Mouse (Mus musculus): Measurements from ENCODE around the gene Sparc. TPM values are rescaled to one million over a fixed set of nuclear protein-coding genes. Genes with fewer than 3 reads are reported as not detected.

Sparc gene
- 348 and 407 TPM in 2 replicates for polyA plus RNA-seq (2014; fragmentation: Nextera tagmentation; extraction: Ambion mirVana)

GRCm38 (mm10) chr11:55422978-55423377 is at the start of gene Sparc:
Sparc (minus strand) TSS chr11:55423183.
- no peak for DNase-seq (ENCODE audit: low spot score)
- WGBS, result 100% methylated on average over 1 of the region's 1 CpGs
- no peak within 1 kb of the TSS for H3K4me2 ChIP-seq (ENCODE audit: low read depth, low read length, severe bottlenecking)
- no peak within 1 kb of the TSS for H3K4me3 ChIP-seq (ENCODE audit: low read depth, low read length)
- H3K9me3 ChIP-seq (ENCODE audit: control insufficient read depth, low read length), result no peaks in the 10 kb centered on the region
- peaks cover 27% of the 10 kb centered on the region for H3K4me1 ChIP-seq (replicated peaks; ENCODE audit: control insufficient read depth, insufficient read depth, low read length)
- no peaks in the 10 kb centered on the region for H3K27me3 ChIP-seq (ENCODE audit: control insufficient read depth, insufficient read depth, low read length)
- 0 out of 2 replicates have a peak within 1 kb of the TSS, but pooled peaks have one; percentile 23 for H3K9ac ChIP-seq (ENCODE audit: low read length)
- H3K27ac ChIP-seq (ENCODE audit: low read depth, low read length), result peak within 1 kb of the TSS; percentile 64
- H3K36me3 ChIP-seq (ENCODE audit: control insufficient read depth, insufficient read depth, low read length), result no peaks in the 10 kb centered on the region
- ATAC-seq (replicated peaks; ENCODE audit: low FRiP score), result no peak

DNA sequence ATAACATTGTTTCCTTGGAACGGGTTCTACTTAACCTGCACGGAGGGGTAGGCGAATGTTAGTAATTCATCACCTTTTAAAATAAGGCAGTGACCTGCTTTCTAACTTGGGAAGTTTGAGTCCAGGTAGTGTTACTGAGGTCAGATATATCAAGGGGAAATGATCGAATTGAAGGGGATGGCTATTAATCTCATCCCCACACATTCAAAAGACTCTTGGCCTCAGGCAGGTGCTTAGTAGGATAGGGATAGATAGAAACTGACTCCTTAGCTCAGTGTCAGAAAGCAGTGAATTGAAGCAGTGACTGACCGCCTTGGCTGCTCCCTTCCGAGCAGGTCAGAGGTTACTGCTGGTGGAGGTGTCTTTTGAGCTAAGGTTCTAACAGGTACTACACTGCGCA is 48.5 kb upstream of the Sparc start:
- Histone ChIP-seq H3K4me3 (ENCODE audit: low read depth, low read length) (peak overlapping the region; percentile 97; the same call in 1 of the 2 replicates), H3K36me3 (ENCODE audit: control insufficient read depth, insufficient read depth, low read length) (peaks cover 4% of the 10 kb centered on the region; the same call in 1 of the 2 replicates)

GRCm38 (mm10) chr11:55470761-55471160 is 47.8 kb upstream of the Sparc start:
- WGBS, result 68% methylated on average over 8 of the region's 8 CpGs
- Histone ChIP-seq H3K9ac (ENCODE audit: low read length) (peak overlapping the region; percentile 98), H3K27ac (ENCODE audit: low read depth, low read length) (no peak overlapping the region), H3K4me3 (ENCODE audit: low read depth, low read length) (peak overlapping the region; percentile 97), H3K4me1 (replicated peaks; ENCODE audit: control insufficient read depth, insufficient read depth, low read length) (peaks cover 13% of the 10 kb centered on the region; the same call in 1 of the 2 replicates), H3K36me3 (ENCODE audit: control insufficient read depth, insufficient read depth, low read length) (peaks cover 4% of the 10 kb centered on the region; the same call in 1 of the 2 replicates), H3K9me3 (ENCODE audit: control insufficient read depth, low read length) (no peaks in the 10 kb centered on the region), H3K4me2 (ENCODE audit: low read depth, low read length, severe bottlenecking) (peak overlapping the region; percentile 74), H3K27me3 (ENCODE audit: control insufficient read depth, insufficient read depth, low read length) (no peaks in the 10 kb centered on the region)
- DNase-seq (ENCODE audit: low spot score), result no peak
- no peak for ATAC-seq (replicated peaks; ENCODE audit: low FRiP score)

More for the DNA sequence above, 48.5 kb upstream of the Sparc start:
- Histone ChIP-seq H3K27ac (ENCODE audit: low read depth, low read length) (no peak overlapping the region), H3K4me2 (ENCODE audit: low read depth, low read length, severe bottlenecking) (peak overlapping the region; percentile 74; the same call in 1 of the 2 replicates), H3K4me1 (replicated peaks; ENCODE audit: control insufficient read depth, insufficient read depth, low read length) (peaks cover 13% of the 10 kb centered on the region; the same call in 1 of the 2 replicates), H3K27me3 (ENCODE audit: control insufficient read depth, insufficient read depth, low read length) (no peaks in the 10 kb centered on the region), H3K9me3 (ENCODE audit: control insufficient read depth, low read length) (no peaks in the 10 kb centered on the region), H3K9ac (ENCODE audit: low read length) (no peak overlapping the region)
- ATAC-seq (replicated peaks; ENCODE audit: low FRiP score) (no peak), DNase-seq (ENCODE audit: low spot score) (no peak)
- 93% methylated on average over 7 of the region's 7 CpGs for WGBS

DNA sequence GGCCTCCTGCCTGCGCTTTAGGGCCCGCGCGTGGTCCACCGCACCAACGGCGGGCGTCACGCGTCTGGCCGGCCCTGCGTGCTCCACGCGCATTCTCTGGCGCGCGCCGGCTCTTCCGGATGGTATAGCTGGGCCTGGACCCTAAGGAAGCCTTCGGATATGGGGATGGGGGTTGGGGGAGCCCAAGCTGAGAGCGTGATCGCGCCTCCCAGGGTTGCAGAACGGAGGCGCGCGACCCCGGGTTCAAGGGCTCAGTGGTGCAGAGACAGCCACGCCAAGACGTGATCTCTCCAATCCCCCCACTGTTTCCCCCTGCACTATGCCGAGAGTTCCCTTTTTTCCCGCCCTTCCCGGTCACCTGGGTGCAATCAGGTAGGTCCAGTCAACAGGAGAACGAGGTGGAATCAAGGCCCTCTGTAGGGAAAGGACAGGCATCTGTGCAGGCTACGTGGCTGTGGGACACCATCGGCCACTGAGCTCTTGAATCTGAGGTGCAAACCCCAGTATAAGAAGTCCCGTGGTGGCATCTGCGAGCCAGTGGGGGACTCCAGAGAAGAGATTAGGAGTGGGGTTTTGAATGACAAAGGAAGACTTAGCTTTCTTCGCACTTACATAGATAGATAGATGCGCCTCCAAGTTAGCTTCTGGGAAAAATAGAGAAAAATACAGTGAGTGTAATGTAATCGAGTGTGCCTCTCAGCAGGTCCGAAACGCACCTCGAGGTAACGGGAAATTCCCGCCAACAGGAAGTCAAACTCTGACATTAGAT is 47.1 kb upstream of the Sparc start:
- ATAC-seq (replicated peaks; ENCODE audit: low FRiP score) (peak; percentile 32), DNase-seq (ENCODE audit: low spot score) (peak; percentile 74)

DNA sequence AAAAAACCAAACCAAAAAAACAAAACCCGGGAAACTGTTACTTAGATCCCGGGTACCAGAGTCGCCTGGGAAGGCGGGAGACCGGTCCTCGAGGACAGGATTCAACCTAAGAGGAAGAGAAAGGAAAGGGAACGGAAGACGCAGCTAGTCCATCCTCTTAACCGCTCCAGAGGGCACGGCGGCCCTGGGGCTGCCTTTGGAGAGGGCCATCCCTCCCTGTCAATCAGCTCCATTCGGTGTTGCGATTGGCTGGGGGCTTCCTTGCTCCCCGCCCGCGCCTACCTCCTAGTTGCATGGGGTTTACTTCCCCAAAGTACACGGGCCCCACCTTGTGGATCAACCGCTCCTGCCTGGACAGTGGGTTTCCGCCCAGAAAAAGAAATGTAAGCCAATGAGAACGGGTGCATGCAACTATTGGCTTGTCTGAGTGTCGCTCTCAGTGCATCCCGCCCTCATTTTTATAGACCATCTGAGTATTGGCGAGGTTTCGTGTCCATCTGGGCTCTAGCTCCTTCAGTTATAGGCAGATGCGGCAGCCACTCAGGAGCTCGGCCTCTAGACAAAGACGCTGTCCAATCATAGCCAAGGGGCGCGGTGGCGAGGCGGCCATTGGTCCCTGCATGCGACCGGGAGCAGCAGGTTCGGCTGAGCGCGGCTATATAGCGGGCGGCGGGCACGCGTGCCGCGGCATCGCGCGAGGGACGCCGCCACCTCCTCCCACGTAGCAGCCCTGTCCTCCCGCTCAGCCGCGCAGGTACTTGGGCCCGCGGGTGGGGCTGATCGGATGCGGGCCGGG is 46.3 kb upstream of the Sparc start, which contains the start of gene G3bp1:
G3bp1 (plus strand) TSS at position 638 of the 796 bp plus-strand sequence.
- peaks cover 2% of the 10 kb centered on the region; the same call in 1 of the 2 replicates for H3K36me3 ChIP-seq (ENCODE audit: control insufficient read depth, insufficient read depth, low read length)
- H3K9ac ChIP-seq (ENCODE audit: low read length), result peak within 1 kb of the TSS; percentile 98
- H3K9me3 ChIP-seq (ENCODE audit: control insufficient read depth, low read length), result no peaks in the 10 kb centered on the region
- peaks cover 13% of the 10 kb centered on the region; the same call in 1 of the 2 replicates for H3K4me1 ChIP-seq (replicated peaks; ENCODE audit: control insufficient read depth, insufficient read depth, low read length)
- peak within 1 kb of the TSS; percentile 82 for H3K27ac ChIP-seq (ENCODE audit: low read depth, low read length)
- H3K4me3 ChIP-seq (ENCODE audit: low read depth, low read length), result peak within 1 kb of the TSS; percentile 97
- under 1% methylated on average over 57 of the region's 57 CpGs for WGBS
- peak within 1 kb of the TSS; percentile 74 for H3K4me2 ChIP-seq (ENCODE audit: low read depth, low read length, severe bottlenecking)
- ATAC-seq (replicated peaks; ENCODE audit: low FRiP score) (peak; percentile 98), DNase-seq (ENCODE audit: low spot score) (peak; percentile 99)
- H3K27me3 ChIP-seq (ENCODE audit: control insufficient read depth, insufficient read depth, low read length), result no peaks in the 10 kb centered on the region

More for the DNA sequence above, 47.1 kb upstream of the Sparc start:
- Histone ChIP-seq H3K27me3 (ENCODE audit: control insufficient read depth, insufficient read depth, low read length) (no peaks in the 10 kb centered on the region), H3K27ac (ENCODE audit: low read depth, low read length) (peak overlapping the region; percentile 82), H3K4me1 (replicated peaks; ENCODE audit: control insufficient read depth, insufficient read depth, low read length) (peaks cover 13% of the 10 kb centered on the region; the same call in 1 of the 2 replicates), H3K4me2 (ENCODE audit: low read depth, low read length, severe bottlenecking) (peak overlapping the region; percentile 74), H3K9me3 (ENCODE audit: control insufficient read depth, low read length) (no peaks in the 10 kb centered on the region), H3K9ac (ENCODE audit: low read length) (peak overlapping the region; percentile 98), H3K4me3 (ENCODE audit: low read depth, low read length) (peak overlapping the region; percentile 97), H3K36me3 (ENCODE audit: control insufficient read depth, insufficient read depth, low read length) (peaks cover 4% of the 10 kb centered on the region; the same call in 1 of the 2 replicates)
- WGBS, result 2% methylated on average over 43 of the region's 46 CpGs

GRCm38 (mm10) chr11:55468611-55469047 is 45.6 kb upstream of the Sparc start:
- no peaks in the 10 kb centered on the region for H3K9me3 ChIP-seq (ENCODE audit: control insufficient read depth, low read length)
- H3K4me3 ChIP-seq (ENCODE audit: low read depth, low read length), result peak overlapping the region; percentile 40
- H3K4me2 ChIP-seq (ENCODE audit: low read depth, low read length, severe bottlenecking), result peak overlapping the region; percentile 65
- H3K4me1 ChIP-seq (replicated peaks; ENCODE audit: control insufficient read depth, insufficient read depth, low read length), result peaks cover 13% of the 10 kb centered on the region; the same call in 1 of the 2 replicates
- 3% methylated on average over 17 of the region's 17 CpGs for WGBS
- DNase-seq (ENCODE audit: low spot score) (peak; percentile 77), ATAC-seq (replicated peaks; ENCODE audit: low FRiP score) (peak; percentile 6)
- no peaks in the 10 kb centered on the region; the same call in 1 of the 2 replicates for H3K36me3 ChIP-seq (ENCODE audit: control insufficient read depth, insufficient read depth, low read length)
- H3K27ac ChIP-seq (ENCODE audit: low read depth, low read length), result peak overlapping the region; percentile 74
- H3K27me3 ChIP-seq (ENCODE audit: control insufficient read depth, insufficient read depth, low read length), result no peaks in the 10 kb centered on the region
- peak overlapping the region; percentile 77 for H3K9ac ChIP-seq (ENCODE audit: low read length)

GRCm38 (mm10) chr11:55468012-55468411 is 45.0 kb upstream of the Sparc start:
- ATAC-seq (replicated peaks; ENCODE audit: low FRiP score), result no peak
- Histone ChIP-seq H3K27ac (ENCODE audit: low read depth, low read length) (peak overlapping the region; percentile 74; the same call in 1 of the 2 replicates), H3K27me3 (ENCODE audit: control insufficient read depth, insufficient read depth, low read length) (no peaks in the 10 kb centered on the region), H3K9ac (ENCODE audit: low read length) (peak overlapping the region; percentile 77), H3K4me3 (ENCODE audit: low read depth, low read length) (peak overlapping the region; percentile 40; the same call in 1 of the 2 replicates), H3K9me3 (ENCODE audit: control insufficient read depth, low read length) (no peaks in the 10 kb centered on the region), H3K36me3 (ENCODE audit: control insufficient read depth, insufficient read depth, low read length) (no peaks in the 10 kb centered on the region; the same call in 1 of the 2 replicates), H3K4me2 (ENCODE audit: low read depth, low read length, severe bottlenecking) (peak overlapping the region; percentile 65; the same call in 1 of the 2 replicates), H3K4me1 (replicated peaks; ENCODE audit: control insufficient read depth, insufficient read depth, low read length) (peaks cover 13% of the 10 kb centered on the region; the same call in 1 of the 2 replicates)
- WGBS, result 75% methylated on average over 10 of the region's 10 CpGs
- DNase-seq (ENCODE audit: low spot score), result no peak

DNA sequence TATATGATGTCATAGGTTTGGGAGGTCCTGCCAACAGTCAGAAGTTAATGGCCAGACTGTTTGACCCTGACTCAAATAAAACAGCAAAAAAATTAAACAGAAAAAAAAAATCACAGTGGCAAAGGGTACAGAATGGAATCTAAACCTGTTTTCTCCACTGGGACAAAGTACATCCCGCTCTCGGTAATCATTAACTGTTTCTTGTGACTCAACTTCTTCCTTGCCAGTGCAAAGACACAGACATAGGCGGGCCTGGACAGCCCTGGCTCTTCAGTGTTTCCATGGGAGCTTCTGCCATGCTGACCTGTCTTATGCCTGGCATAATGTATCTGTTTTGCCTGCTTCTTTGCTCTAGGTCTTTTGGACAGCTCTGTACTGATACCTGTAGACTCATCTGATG is 42.2 kb upstream of the Sparc start:
- H3K27ac ChIP-seq (ENCODE audit: low read depth, low read length), result no peak overlapping the region
- 86% methylated on average over 3 of the region's 3 CpGs for WGBS
- no peaks in the 10 kb centered on the region for H3K36me3 ChIP-seq (ENCODE audit: control insufficient read depth, insufficient read depth, low read length)
- H3K4me2 ChIP-seq (ENCODE audit: low read depth, low read length, severe bottlenecking), result no peak overlapping the region
- no peak for ATAC-seq (replicated peaks; ENCODE audit: low FRiP score)
- no peak for DNase-seq (ENCODE audit: low spot score)
- H3K27me3 ChIP-seq (ENCODE audit: control insufficient read depth, insufficient read depth, low read length), result no peaks in the 10 kb centered on the region
- no peaks in the 10 kb centered on the region for H3K9me3 ChIP-seq (ENCODE audit: control insufficient read depth, low read length)
- peaks cover 12% of the 10 kb centered on the region; the same call in 1 of the 2 replicates for H3K4me1 ChIP-seq (replicated peaks; ENCODE audit: control insufficient read depth, insufficient read depth, low read length)
- H3K9ac ChIP-seq (ENCODE audit: low read length), result no peak overlapping the region
- no peak overlapping the region for H3K4me3 ChIP-seq (ENCODE audit: low read depth, low read length)
